Mouse (Mus musculus): ENCODE measurements around the gene Ugt1a7c.
"Not testable (repeated sequence)": the region's sequence is repeated elsewhere in the genome, so short reads cannot be mapped to it uniquely, and the experiment has no call there.

Gene Ugt1a7c

GRCm38 (mm10) chr1:88094941-88095492, at the start of gene Ugt1a7c:
Gene Ugt1a7c, plus strand, starts transcription at chr1:88095062.
- no peak for DNase-seq (ENCODE audit: low read depth, low spot score)

GRCm38 (mm10) chr1:88047408-88047807, 47.5 kb upstream of the Ugt1a7c start:
- not testable (repeated sequence) for DNase-seq (ENCODE audit: low read depth, low spot score)

GRCm38 (mm10) chr1:88055088-88055487, 39.8 kb upstream of the Ugt1a7c start, which contains the start of gene Ugt1a10:
Gene Ugt1a10, plus strand, starts transcription at chr1:88055388.
- DNase-seq (ENCODE audit: low read depth, low spot score): no peak

GRCm38 (mm10) chr1:88066472-88067102, 28.3 kb upstream of the Ugt1a7c start:
- DNase-seq (ENCODE audit: low read depth, low spot score): not testable (repeated sequence)

- no peak for DNase-seq (ENCODE audit: low read depth, low spot score)
Observed at GRCm38 (mm10) chr1:88070495-88070894, 24.4 kb upstream of the Ugt1a7c start, which contains the start of gene Ugt1a9. Gene Ugt1a9, plus strand, starts transcription at chr1:88070800.

- no peak for DNase-seq (ENCODE audit: low read depth, low spot score)
Observed at GRCm38 (mm10) chr1:88070902-88071301, 24.0 kb upstream of the Ugt1a7c start.

- no peak for DNase-seq (ENCODE audit: low read depth, low spot score)
Observed at GRCm38 (mm10) chr1:88074471-88074870, 20.4 kb upstream of the Ugt1a7c start.

- no peak for DNase-seq (ENCODE audit: low read depth, low spot score)
Observed at GRCm38 (mm10) chr1:88077128-88077527, 17.7 kb upstream of the Ugt1a7c start.

- no peak for DNase-seq (ENCODE audit: low read depth, low spot score)
Observed at GRCm38 (mm10) chr1:88081670-88082069, 13.2 kb upstream of the Ugt1a7c start.

GRCm38 (mm10) chr1:88086125-88086524, 8.7 kb upstream of the Ugt1a7c start:
- no peak for DNase-seq (ENCODE audit: low read depth, low spot score)

- DNase-seq (ENCODE audit: low read depth, low spot score): no peak
Observed at GRCm38 (mm10) chr1:88087513-88087912, 7.3 kb upstream of the Ugt1a7c start, which contains the start of gene Ugt1a8. Gene Ugt1a8, plus strand, starts transcription at chr1:88087813.

- no peak for DNase-seq (ENCODE audit: low read depth, low spot score)
Observed at GRCm38 (mm10) chr1:88092341-88092740, 2.5 kb upstream of the Ugt1a7c start.

GRCm38 (mm10) chr1:88094270-88094676, 589 bp upstream of the Ugt1a7c start:
- DNase-seq (ENCODE audit: low read depth, low spot score): not testable (repeated sequence)

- DNase-seq (ENCODE audit: low read depth, low spot score): not testable (repeated sequence)
Observed at GRCm38 (mm10) chr1:88098546-88098945, 3.7 kb downstream of the Ugt1a7c start.

- not testable (repeated sequence) for DNase-seq (ENCODE audit: low read depth, low spot score)
Observed at GRCm38 (mm10) chr1:88099691-88100090, 4.8 kb downstream of the Ugt1a7c start.

- DNase-seq (ENCODE audit: low read depth, low spot score): not testable (repeated sequence)
Observed at GRCm38 (mm10) chr1:88103019-88103418, 8.2 kb downstream of the Ugt1a7c start, which contains the start of gene Ugt1a6b. Gene Ugt1a6b, plus strand, starts transcription at chr1:88103252.

- not testable (repeated sequence) for DNase-seq (ENCODE audit: low read depth, low spot score)
Observed at GRCm38 (mm10) chr1:88103697-88104468, 9.0 kb downstream of the Ugt1a7c start.

GRCm38 (mm10) chr1:88104667-88105430, 10.0 kb downstream of the Ugt1a7c start:
- DNase-seq (ENCODE audit: low read depth, low spot score): no peak

GRCm38 (mm10) chr1:88105656-88106055, 10.8 kb downstream of the Ugt1a7c start:
- no peak for DNase-seq (ENCODE audit: low read depth, low spot score)

- not testable (repeated sequence) for DNase-seq (ENCODE audit: low read depth, low spot score)
Observed at GRCm38 (mm10) chr1:88109027-88109557, 14.2 kb downstream of the Ugt1a7c start.

- DNase-seq (ENCODE audit: low read depth, low spot score): not testable (repeated sequence)
Observed at GRCm38 (mm10) chr1:88109604-88110003, 14.7 kb downstream of the Ugt1a7c start.
